Mouse (Mus musculus) heart, postnatal 0 days (tissue): ENCODE measurements around the gene Ryr2. TPM values are rescaled to one million over a fixed set of nuclear protein-coding genes. Genes with fewer than 3 reads are reported as not detected.

Source experiments
- ATAC-seq: fragments of 200-750 bp; cut with Nextera tagmentation; 2 replicates; pipeline ENCODE4 v1.8.0; 2017; ENCODE audit warnings: low read depth, moderate number of reproducible peaks, moderate library complexity; ENCODE audit not compliant: insufficient read depth
- DNase-seq: peaks from one replicate; pipeline ENCODE4 v3.0.0-alpha.2; 2016; ENCODE audit warnings: low spot score
- H3K27ac ChIP-seq: fragments of 300-500 bp; sonication (generic); 2 replicates; pipeline ENCODE4 v1.5.1; 2014; ENCODE audit warnings: low read depth, mild to moderate bottlenecking
- H3K27me3 ChIP-seq: fragments of 300-500 bp; sonication (generic); 2 replicates; pipeline ENCODE4 v1.6.1; 2014; ENCODE audit warnings: low read length, mixed read lengths; ENCODE audit not compliant: control insufficient read depth, insufficient read depth
- H3K36me3 ChIP-seq: fragments of 300-500 bp; sonication (generic); replicated peaks from 2 replicates; pipeline ENCODE4 v1.6.1; 2014; ENCODE audit warnings: low read length, mixed read lengths; ENCODE audit not compliant: control insufficient read depth, insufficient read depth
- H3K4me1 ChIP-seq: fragments of 300-500 bp; sonication (generic); 2 replicates; pipeline ENCODE4 v1.6.1; 2014; ENCODE audit warnings: antibody characterized with exemption; ENCODE audit not compliant: control insufficient read depth, insufficient read depth
- H3K4me2 ChIP-seq: fragments of 300-500 bp; sonication (generic); 2 replicates; pipeline ENCODE4 v1.6.1; 2014; ENCODE audit warnings: low read depth, mild to moderate bottlenecking, low read length, moderate library complexity
- H3K4me3 ChIP-seq: fragments of 300-500 bp; sonication (generic); 2 replicates; pipeline ENCODE4 v1.5.1; 2014; ENCODE audit warnings: low read depth, low read length
- H3K9ac ChIP-seq: fragments of 300-500 bp; sonication (generic); replicated peaks from 2 replicates; pipeline ENCODE4 v1.6.1; 2014; ENCODE audit warnings: low read depth, low read length, mixed read lengths
- H3K9me3 ChIP-seq: fragments of 300-500 bp; sonication (generic); replicated peaks from 2 replicates; pipeline ENCODE4 v1.6.1; 2016; ENCODE audit warnings: low read length; ENCODE audit not compliant: control insufficient read depth
- CTCF ChIP-seq: IDR thresholded peaks from 2 replicates; pipeline ENCODE4 v1.5.1; 2016; ENCODE audit warnings: antibody characterized with exemption, control low read depth, low read depth
- EP300 ChIP-seq: IDR thresholded peaks from 2 replicates; pipeline ENCODE4 v1.6.1; 2016; ENCODE audit warnings: antibody characterized with exemption, low read depth
- WGBS: fragments of 180-500 bp; shearing (Covaris S2); extraction: QIAGEN DNeasy Blood & Tissue Kit; methylation state at CpG from one replicate; pipeline ENCODE4 v1.1.7; 2014; 5-methylcytosine and 5-hydroxymethylcytosine counted together
- polyA plus RNA-seq: library from polyadenylated mRNA; unstranded; fragments of >200 nt; fragmentation: Nextera tagmentation; extraction: Ambion mirVana; gene quantifications from 2 replicates; pipeline ENCODE4 v1.2.1, GENCODE M21; 2015
- total RNA-seq: library from RNA; depleted of rRNA; stranded (reverse); fragments of >200 nt; gene quantifications from 2 replicates; pipeline ENCODE4 v1.2.3, GENCODE M21; 2014; ENCODE audit warnings: low replicate concordance

The Ryr2 gene
- total and polyA plus RNA-seq, 2 experiments from 2014 or later, result 61.4 to 396 TPM

- Histone ChIP-seq H3K4me2 (no peak overlapping the region), H3K9me3 (no peaks in the 10 kb centered on the region), H3K36me3 (peaks cover 61% of the 10 kb centered on the region), H3K9ac (no peak overlapping the region), H3K4me1 (no peaks in the 10 kb centered on the region), H3K27me3 (no peaks in the 10 kb centered on the region), H3K4me3 (no peak overlapping the region), H3K27ac (no peak overlapping the region)
- no peak for ATAC-seq
- TF ChIP-seq EP300 (no peak), CTCF (no peak)
- 84% methylated on average over 3 of the region's 3 CpGs for WGBS
- DNase-seq, result no peak
Measured at GRCm38 (mm10) chr13:11792536-11792935, 314.2 kb downstream of the Ryr2 start.

GRCm38 (mm10) chr13:11790536-11790935, 316.2 kb downstream of the Ryr2 start:
- 77% methylated on average over 5 of the region's 5 CpGs for WGBS
- Histone ChIP-seq H3K4me1 (no peaks in the 10 kb centered on the region), H3K9ac (no peak overlapping the region), H3K9me3 (no peaks in the 10 kb centered on the region), H3K27ac (no peak overlapping the region), H3K27me3 (no peaks in the 10 kb centered on the region), H3K4me3 (no peak overlapping the region), H3K4me2 (no peak overlapping the region), H3K36me3 (peaks cover 51% of the 10 kb centered on the region)
- DNase-seq (no peak), ATAC-seq (no peak)
- no peak for TF ChIP-seq EP300
- TF ChIP-seq CTCF, result no peak

GRCm38 (mm10) chr13:11782411-11783155, 324.2 kb downstream of the Ryr2 start:
- H3K9ac ChIP-seq, result no peak overlapping the region
- H3K27ac ChIP-seq, result no peak overlapping the region
- H3K4me2 ChIP-seq, result no peak overlapping the region
- no peaks in the 10 kb centered on the region for H3K27me3 ChIP-seq
- 58% methylated on average over 3 of the region's 3 CpGs for WGBS
- no peaks in the 10 kb centered on the region for H3K9me3 ChIP-seq
- ATAC-seq, result no peak
- TF ChIP-seq EP300, result no peak
- no peak for TF ChIP-seq CTCF
- no peaks in the 10 kb centered on the region for H3K4me1 ChIP-seq
- H3K36me3 ChIP-seq, result peaks cover 37% of the 10 kb centered on the region
- no peak overlapping the region for H3K4me3 ChIP-seq
- DNase-seq, result no peak

GRCm38 (mm10) chr13:11781065-11781464, 325.7 kb downstream of the Ryr2 start:
- no peak overlapping the region for H3K4me2 ChIP-seq
- TF ChIP-seq CTCF (no peak), EP300 (no peak)
- H3K9ac ChIP-seq, result no peak overlapping the region
- no peak for DNase-seq
- H3K36me3 ChIP-seq, result peaks cover 41% of the 10 kb centered on the region
- no peak overlapping the region for H3K4me3 ChIP-seq
- ATAC-seq, result no peak
- H3K4me1 ChIP-seq, result no peaks in the 10 kb centered on the region
- H3K9me3 ChIP-seq, result no peaks in the 10 kb centered on the region
- no peak overlapping the region for H3K27ac ChIP-seq
- no peaks in the 10 kb centered on the region for H3K27me3 ChIP-seq
- 58% methylated on average over 2 of the region's 2 CpGs for WGBS

- Histone ChIP-seq H3K27ac (no peak overlapping the region), H3K9me3 (no peaks in the 10 kb centered on the region), H3K9ac (no peak overlapping the region), H3K4me1 (no peaks in the 10 kb centered on the region), H3K4me3 (no peak overlapping the region), H3K36me3 (peaks cover 36% of the 10 kb centered on the region), H3K4me2 (no peak overlapping the region), H3K27me3 (no peaks in the 10 kb centered on the region)
- WGBS, result 86% methylated on average over 6 of the region's 6 CpGs
- DNase-seq (no peak), ATAC-seq (no peak)
- TF ChIP-seq CTCF (no peak), EP300 (no peak)
Measured at GRCm38 (mm10) chr13:11777726-11778125, 329.0 kb downstream of the Ryr2 start.

GRCm38 (mm10) chr13:11772173-11772572, 334.6 kb downstream of the Ryr2 start:
- H3K27ac ChIP-seq, result no peak overlapping the region
- 93% methylated on average over 8 of the region's 8 CpGs for WGBS
- H3K9ac ChIP-seq, result no peak overlapping the region
- ATAC-seq (no peak), DNase-seq (no peak)
- H3K36me3 ChIP-seq, result peaks cover 33% of the 10 kb centered on the region
- H3K4me1 ChIP-seq, result no peaks in the 10 kb centered on the region
- H3K27me3 ChIP-seq, result no peaks in the 10 kb centered on the region
- TF ChIP-seq CTCF, result no peak
- TF ChIP-seq EP300, result no peak
- H3K9me3 ChIP-seq, result no peaks in the 10 kb centered on the region
- H3K4me3 ChIP-seq, result no peak overlapping the region
- no peak overlapping the region for H3K4me2 ChIP-seq
